Mouse (Mus musculus): ENCODE measurements around the gene Lig1. TPM values are rescaled to one million over a fixed set of nuclear protein-coding genes. Genes with fewer than 3 reads are reported as not detected.

Gene Lig1
- polyA plus RNA-seq, 1 experiment from 2014 or later: 98.0 TPM

DNA sequence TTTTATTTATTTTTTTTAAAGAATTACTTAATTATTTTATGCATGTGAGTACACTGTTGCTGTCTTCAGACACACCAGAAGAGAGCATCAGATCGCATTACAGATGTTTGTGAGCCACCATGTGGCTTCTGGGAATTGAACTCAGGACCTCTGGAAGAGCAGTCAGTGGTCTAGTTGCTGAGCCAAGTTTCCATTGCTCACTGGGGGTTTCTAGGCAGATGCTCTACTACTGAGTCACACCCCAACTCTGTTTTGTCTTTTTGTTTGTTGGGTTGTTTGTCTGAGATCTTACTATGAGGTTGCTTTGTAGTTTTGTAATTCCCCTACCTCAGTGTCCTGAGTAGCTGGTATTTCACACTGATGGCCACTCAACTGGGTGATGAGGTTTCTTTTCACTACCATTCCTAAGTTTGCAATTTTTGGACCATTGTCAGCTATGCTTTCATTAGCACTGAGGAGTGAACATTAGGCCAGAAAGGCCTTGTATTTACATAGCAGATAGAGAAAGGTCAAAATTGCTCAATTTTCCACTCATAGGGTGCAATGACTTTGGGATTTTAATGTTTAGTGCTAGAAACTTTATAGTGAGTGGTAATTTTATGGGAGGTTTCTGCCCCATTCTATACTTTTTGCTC lies 13.1 kb downstream of the Lig1 start:
- Histone ChIP-seq H3K4me1 (no peaks in the 10 kb centered on the region), H3K9me3 (no peaks in the 10 kb centered on the region), H3K27ac (replicated peaks) (no peak overlapping the region), H3K27me3 (no peaks in the 10 kb centered on the region), H3K4me3 (no peak overlapping the region), H3K9ac (replicated peaks) (no peak overlapping the region), H3K4me2 (replicated peaks) (no peak overlapping the region), H3K36me3 (peaks cover 87% of the 10 kb centered on the region)
- WGBS: 91% methylated on average over 1 of the region's 1 CpGs
- ATAC-seq (ENCODE audit: low FRiP score, low read depth): no peak

- no peak overlapping the region for H3K4me2 ChIP-seq (replicated peaks)
- H3K4me3 ChIP-seq: no peak overlapping the region
These were observed 14.3 kb downstream of the Lig1 start for GRCm38 (mm10) chr7:13291370-13291769.

GRCm38 (mm10) chr7:13293878-13294855 lies 17.1 kb downstream of the Lig1 start:
- Histone ChIP-seq H3K27me3 (no peaks in the 10 kb centered on the region), H3K4me3 (no peak overlapping the region), H3K9me3 (no peaks in the 10 kb centered on the region), H3K4me2 (replicated peaks) (no peak overlapping the region), H3K36me3 (peaks cover 96% of the 10 kb centered on the region), H3K9ac (replicated peaks) (no peak overlapping the region), H3K4me1 (no peaks in the 10 kb centered on the region), H3K27ac (replicated peaks) (no peak overlapping the region)
- ATAC-seq (ENCODE audit: low FRiP score, low read depth): no peak
- 90% methylated on average over 11 of the region's 11 CpGs for WGBS

More at GRCm38 (mm10) chr7:13291370-13291769, 14.3 kb downstream of the Lig1 start:
- H3K27me3 ChIP-seq: no peaks in the 10 kb centered on the region
- H3K9ac ChIP-seq (replicated peaks): no peak overlapping the region
- no peaks in the 10 kb centered on the region for H3K9me3 ChIP-seq
- H3K27ac ChIP-seq (replicated peaks): no peak overlapping the region
- 91% methylated on average over 2 of the region's 2 CpGs for WGBS
- ATAC-seq (ENCODE audit: low FRiP score, low read depth): no peak
- peaks cover 89% of the 10 kb centered on the region for H3K36me3 ChIP-seq
- no peaks in the 10 kb centered on the region for H3K4me1 ChIP-seq

DNA sequence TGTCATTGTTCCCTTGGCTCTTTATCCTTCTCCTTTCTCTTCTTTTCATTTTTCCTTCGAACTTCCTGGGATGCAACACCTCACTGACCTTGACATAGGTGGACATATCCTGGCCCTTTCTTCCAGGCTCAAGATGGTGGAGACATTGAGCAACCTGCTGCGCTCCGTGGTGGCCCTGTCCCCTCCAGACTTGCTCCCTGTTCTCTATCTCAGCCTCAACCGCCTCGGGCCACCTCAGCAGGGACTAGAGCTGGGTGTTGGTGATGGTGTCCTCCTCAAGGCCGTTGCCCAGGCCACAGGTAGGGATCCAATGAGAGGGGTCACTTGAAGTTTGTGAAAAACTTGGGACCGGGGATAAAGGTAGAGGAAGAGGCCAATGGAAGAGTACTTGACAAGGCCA lies 18.2 kb downstream of the Lig1 start:
- Histone ChIP-seq H3K27ac (replicated peaks) (no peak overlapping the region), H3K4me3 (no peak overlapping the region), H3K9ac (replicated peaks) (no peak overlapping the region), H3K9me3 (no peaks in the 10 kb centered on the region), H3K4me2 (replicated peaks) (no peak overlapping the region), H3K4me1 (no peaks in the 10 kb centered on the region), H3K27me3 (no peaks in the 10 kb centered on the region), H3K36me3 (peaks cover 96% of the 10 kb centered on the region)
- no peak for ATAC-seq (ENCODE audit: low FRiP score, low read depth)
- 95% methylated on average over 7 of the region's 7 CpGs for WGBS

- Histone ChIP-seq H3K27me3 (no peaks in the 10 kb centered on the region), H3K9ac (replicated peaks) (no peak overlapping the region), H3K36me3 (peaks cover 98% of the 10 kb centered on the region), H3K27ac (replicated peaks) (no peak overlapping the region), H3K9me3 (no peaks in the 10 kb centered on the region), H3K4me2 (replicated peaks) (no peak overlapping the region), H3K4me3 (no peak overlapping the region), H3K4me1 (no peaks in the 10 kb centered on the region)
- no peak for ATAC-seq (ENCODE audit: low FRiP score, low read depth)
- WGBS: 88% methylated on average over 1 of the region's 1 CpGs
These were observed 20.6 kb downstream of the Lig1 start for GRCm38 (mm10) chr7:13297636-13298035.

- Histone ChIP-seq H3K4me3 (no peak overlapping the region), H3K9ac (replicated peaks) (no peak overlapping the region), H3K36me3 (peaks cover 96% of the 10 kb centered on the region), H3K27me3 (no peaks in the 10 kb centered on the region), H3K4me1 (no peaks in the 10 kb centered on the region), H3K9me3 (no peaks in the 10 kb centered on the region), H3K27ac (replicated peaks) (no peak overlapping the region), H3K4me2 (replicated peaks) (no peak overlapping the region)
- ATAC-seq (ENCODE audit: low FRiP score, low read depth): no peak
- 95% methylated on average over 5 of the region's 5 CpGs for WGBS
These were observed 21.7 kb downstream of the Lig1 start for GRCm38 (mm10) chr7:13298821-13299220.

- Histone ChIP-seq H3K4me2 (replicated peaks) (no peak overlapping the region), H3K4me1 (no peaks in the 10 kb centered on the region), H3K27me3 (no peaks in the 10 kb centered on the region), H3K27ac (replicated peaks) (no peak overlapping the region), H3K36me3 (peaks cover 95% of the 10 kb centered on the region), H3K9ac (replicated peaks) (no peak overlapping the region), H3K9me3 (no peaks in the 10 kb centered on the region), H3K4me3 (no peak overlapping the region)
- no peak for ATAC-seq (ENCODE audit: low FRiP score, low read depth)
- WGBS: 100% methylated on average over 1 of the region's 1 CpGs
These were observed 24.6 kb downstream of the Lig1 start for GRCm38 (mm10) chr7:13301643-13302042.

- no peak for ATAC-seq (ENCODE audit: low FRiP score, low read depth)
- Histone ChIP-seq H3K4me2 (replicated peaks) (no peak overlapping the region), H3K27me3 (no peaks in the 10 kb centered on the region), H3K4me3 (no peak overlapping the region), H3K4me1 (no peaks in the 10 kb centered on the region), H3K9ac (replicated peaks) (no peak overlapping the region), H3K36me3 (peaks cover 96% of the 10 kb centered on the region), H3K9me3 (no peaks in the 10 kb centered on the region), H3K27ac (replicated peaks) (no peak overlapping the region)
- WGBS: 87% methylated on average over 2 of the region's 2 CpGs
These were observed 25.7 kb downstream of the Lig1 start for GRCm38 (mm10) chr7:13302780-13303179.

- Histone ChIP-seq H3K9ac (replicated peaks) (no peak overlapping the region), H3K4me2 (replicated peaks) (no peak overlapping the region), H3K4me1 (no peaks in the 10 kb centered on the region), H3K36me3 (peaks cover 97% of the 10 kb centered on the region), H3K27ac (replicated peaks) (no peak overlapping the region), H3K27me3 (no peaks in the 10 kb centered on the region), H3K9me3 (no peaks in the 10 kb centered on the region), H3K4me3 (no peak overlapping the region)
- ATAC-seq (ENCODE audit: low FRiP score, low read depth): no peak
These were observed 26.3 kb downstream of the Lig1 start for GRCm38 (mm10) chr7:13303372-13303771.

DNA sequence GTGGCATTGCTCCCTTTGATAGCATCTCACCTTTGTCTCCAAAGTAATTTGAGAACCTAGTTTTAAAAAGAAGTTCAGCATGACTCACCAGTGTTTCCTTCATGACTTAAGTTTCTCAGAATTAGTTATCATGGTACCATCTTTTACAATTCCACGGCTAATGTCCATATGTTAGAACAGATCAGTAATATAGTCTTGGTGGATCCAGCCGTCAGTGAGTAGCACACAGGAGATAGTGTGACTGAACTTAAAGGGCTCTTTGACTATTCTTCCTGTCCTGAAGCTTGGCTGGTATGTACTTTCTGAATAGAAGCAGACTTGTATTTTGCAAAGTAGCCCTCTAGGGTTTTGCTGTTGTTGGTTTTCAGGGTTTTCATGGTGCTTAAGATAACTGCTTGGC lies 32.3 kb downstream of the Lig1 start:
- Histone ChIP-seq H3K4me3 (no peak overlapping the region), H3K27ac (replicated peaks) (no peak overlapping the region), H3K27me3 (no peaks in the 10 kb centered on the region), H3K9me3 (no peaks in the 10 kb centered on the region), H3K9ac (replicated peaks) (no peak overlapping the region), H3K4me1 (no peaks in the 10 kb centered on the region), H3K36me3 (peaks cover 92% of the 10 kb centered on the region), H3K4me2 (replicated peaks) (no peak overlapping the region)
- WGBS: 98% methylated on average over 2 of the region's 2 CpGs
- ATAC-seq (ENCODE audit: low FRiP score, low read depth): no peak

- Histone ChIP-seq H3K27me3 (no peaks in the 10 kb centered on the region), H3K4me1 (no peaks in the 10 kb centered on the region), H3K36me3 (peaks cover 80% of the 10 kb centered on the region), H3K27ac (replicated peaks) (no peak overlapping the region), H3K4me2 (replicated peaks) (no peak overlapping the region), H3K4me3 (no peak overlapping the region), H3K9me3 (no peaks in the 10 kb centered on the region), H3K9ac (replicated peaks) (no peak overlapping the region)
- 93% methylated on average over 6 of the region's 6 CpGs for WGBS
- ATAC-seq (ENCODE audit: low FRiP score, low read depth): no peak
These were observed 33.6 kb downstream of the Lig1 start for GRCm38 (mm10) chr7:13310493-13311199.

DNA sequence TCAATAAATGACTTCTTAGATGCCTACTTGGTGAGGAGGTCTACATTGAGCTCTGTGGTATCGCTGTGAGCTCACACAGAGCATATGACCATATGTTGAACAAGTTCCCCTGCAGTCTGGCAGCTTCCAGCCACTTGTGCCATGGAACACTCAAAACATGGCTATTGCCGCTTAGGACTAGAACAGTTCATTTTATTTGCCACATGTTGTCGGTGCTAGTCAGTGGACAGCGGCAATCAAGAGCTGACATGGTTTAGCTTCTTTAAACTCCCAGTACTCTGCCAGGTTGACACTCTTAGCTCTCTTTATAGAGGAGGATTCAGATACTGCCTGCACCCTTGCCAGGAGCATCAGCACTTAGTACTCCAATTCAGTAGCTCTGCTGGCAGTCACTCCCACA lies 34.3 kb downstream of the Lig1 start:
- no peak overlapping the region for H3K4me2 ChIP-seq (replicated peaks)
- ATAC-seq (ENCODE audit: low FRiP score, low read depth): no peak
- no peak overlapping the region for H3K9ac ChIP-seq (replicated peaks)
- H3K36me3 ChIP-seq: peaks cover 73% of the 10 kb centered on the region
- H3K9me3 ChIP-seq: no peaks in the 10 kb centered on the region
- H3K4me3 ChIP-seq: no peak overlapping the region
- WGBS: 93% methylated on average over 4 of the region's 4 CpGs
- H3K27ac ChIP-seq (replicated peaks): no peak overlapping the region
- no peaks in the 10 kb centered on the region for H3K27me3 ChIP-seq
- H3K4me1 ChIP-seq: no peaks in the 10 kb centered on the region

All from midbrain, embryonic 12.5 days (tissue).